29 mouse cellular contexts compared by ENCODE assay signal in the genomic region with DNA sequence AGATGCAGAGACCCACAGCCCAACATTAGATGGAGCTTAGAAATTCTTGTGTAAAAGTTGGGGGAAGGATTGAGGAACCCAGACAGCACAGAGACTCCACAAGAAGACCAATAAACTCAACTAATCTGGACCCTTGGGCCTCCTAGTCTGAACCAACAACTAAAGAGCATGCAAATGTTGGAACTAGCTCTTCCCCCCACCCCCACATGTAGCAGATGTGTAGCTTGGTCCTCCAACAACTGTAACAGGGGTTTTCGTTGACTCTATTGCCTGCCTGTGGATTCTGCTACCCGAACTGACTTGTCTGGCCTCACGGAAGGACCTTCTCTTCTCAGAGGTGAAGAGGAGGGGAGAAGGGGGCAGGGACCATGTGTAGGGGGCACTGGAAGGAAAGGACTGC.
"Had no signal": no experiment of that assay in that cellular context is flagged by ENCODE, and none has a peak within 500 bp of the region (broad histone marks: within the 10 kb centered on the region; RNA-seq: fewer than 3 reads in every experiment).

No protein-coding gene starts in this region.

- H3K9me3 ChIP-seq: limb, embryonic 10.5 days; limb, embryonic 12.5 days; limb, embryonic 13.5 days; limb, embryonic 15.5 days; liver, embryonic 12.5 days; liver, embryonic 13.5 days; liver, embryonic 15.5 days; lung, embryonic 15.5 days; megakaryocyte, embryonic 14.5 days; midbrain, embryonic 10.5 days; midbrain, embryonic 12.5 days; midbrain, embryonic 13.5 days; midbrain, embryonic 15.5 days had no signal

- H3K9ac ChIP-seq: limb, embryonic 12.5 days; limb, embryonic 13.5 days; limb, embryonic 15.5 days; liver, embryonic 12.5 days; liver, embryonic 13.5 days; liver, embryonic 14.5 days; liver, embryonic 15.5 days; liver, postnatal 0 days; lung, embryonic 14.5 days; lung, embryonic 15.5 days; midbrain, embryonic 12.5 days; midbrain, embryonic 13.5 days; midbrain, embryonic 15.5 days had no signal

- H3K36me3 ChIP-seq: limb, embryonic 10.5 days; limb, embryonic 12.5 days; limb, embryonic 13.5 days; limb, embryonic 15.5 days; liver, embryonic 12.5 days; liver, embryonic 13.5 days; liver, embryonic 15.5 days; lung, embryonic 15.5 days; midbrain, embryonic 10.5 days; midbrain, embryonic 12.5 days; midbrain, embryonic 13.5 days; midbrain, embryonic 15.5 days had no signal

- H3K4me1 ChIP-seq: limb, embryonic 10.5 days; limb, embryonic 12.5 days; limb, embryonic 13.5 days; limb, embryonic 15.5 days; liver, embryonic 12.5 days; liver, embryonic 13.5 days; liver, embryonic 15.5 days; lung, embryonic 15.5 days; megakaryocyte, embryonic 14.5 days; midbrain, embryonic 10.5 days; midbrain, embryonic 12.5 days; midbrain, embryonic 13.5 days; midbrain, embryonic 15.5 days had no signal

- H3K27me3 ChIP-seq: limb, embryonic 12.5 days; limb, embryonic 13.5 days; limb, embryonic 15.5 days; liver, embryonic 12.5 days; liver, embryonic 13.5 days; liver, embryonic 15.5 days; lung, embryonic 15.5 days; megakaryocyte, embryonic 14.5 days; midbrain, embryonic 12.5 days; midbrain, embryonic 13.5 days; midbrain, embryonic 15.5 days had no signal

- H3K4me3 ChIP-seq: limb, embryonic 10.5 days; limb, embryonic 12.5 days; limb, embryonic 13.5 days; limb, embryonic 15.5 days; liver, embryonic 12.5 days; liver, embryonic 13.5 days; liver, embryonic 15.5 days; lung, embryonic 15.5 days; megakaryocyte, embryonic 14.5 days; midbrain, embryonic 10.5 days; midbrain, embryonic 12.5 days; midbrain, embryonic 13.5 days; midbrain, embryonic 15.5 days; myocyte had no signal

- H3K4me2 ChIP-seq: limb, embryonic 12.5 days; limb, embryonic 13.5 days; limb, embryonic 15.5 days; liver, embryonic 11.5 days; liver, embryonic 12.5 days; liver, embryonic 13.5 days; liver, embryonic 15.5 days; lung, embryonic 14.5 days; lung, embryonic 15.5 days; midbrain, embryonic 11.5 days; midbrain, embryonic 12.5 days; midbrain, embryonic 13.5 days; midbrain, embryonic 15.5 days had no signal

- DNase-seq: left cerebral cortex, postnatal 4 days; liver; liver, embryonic 13.5 days; liver, postnatal 0 days; lung, adult 18-20 months; lung, adult 2 months; lung, embryonic 14.5 days; lung, postnatal 10 days; lung, postnatal 14 days; lung, postnatal 36 days; lung, postnatal 4 days; midbrain, embryonic 14.5 days had no signal

- H3K27ac ChIP-seq: limb, embryonic 10.5 days; limb, embryonic 12.5 days; limb, embryonic 13.5 days; limb, embryonic 15.5 days; liver, embryonic 12.5 days; liver, embryonic 13.5 days; liver, embryonic 14.5 days; liver, embryonic 15.5 days; lung, embryonic 15.5 days; macrophage; midbrain, embryonic 10.5 days; midbrain, embryonic 12.5 days; midbrain, embryonic 13.5 days; midbrain, embryonic 15.5 days had no signal
